Mouse (Mus musculus) stomach, postnatal 0 days (tissue): ENCODE measurements around the gene Gm49630.
"Not testable (repeated sequence)": the region's sequence is repeated elsewhere in the genome, so short reads cannot be mapped to it uniquely, and the experiment has no call there.

Experiments used
- CTCF ChIP-seq: IDR thresholded peaks from 2 replicates; pipeline ENCODE4 v1.5.1; 2016; ENCODE audit warnings: antibody characterized with exemption, low read depth, mild to moderate bottlenecking, moderate library complexity
- EP300 ChIP-seq: optimal IDR thresholded peaks from 2 replicates; pipeline ENCODE3; 2016; ENCODE audit warnings: antibody characterized with exemption

DNA sequence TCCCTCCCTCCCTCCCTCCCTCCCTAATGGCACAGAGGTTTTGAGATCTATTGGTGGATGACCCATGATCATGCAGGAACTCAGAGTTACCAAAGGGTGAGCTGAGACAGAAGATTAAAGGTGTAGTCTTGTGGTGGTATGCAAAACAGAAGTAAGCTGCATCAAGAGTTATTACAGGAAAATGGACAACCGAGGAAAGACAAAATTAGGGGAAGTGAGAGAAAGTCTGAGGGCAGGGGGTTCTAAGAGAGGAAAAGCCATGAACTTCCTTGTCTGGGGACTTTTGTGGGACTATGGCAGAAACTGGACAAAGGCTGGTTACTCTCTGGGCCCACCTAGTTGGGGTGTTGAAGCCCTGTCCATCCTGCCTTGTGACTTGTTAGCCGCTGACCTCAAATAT, 24.5 kb upstream of the Gm49630 start:
- TF ChIP-seq CTCF, EP300: not testable (repeated sequence)
